Mouse (Mus musculus) Patski (cell line): ENCODE results near the gene Olfr548-ps1. TPM values are rescaled to one million over a fixed set of nuclear protein-coding genes. Genes with fewer than 3 reads are reported as not detected.
"Not testable (repeated sequence)": the region's sequence is repeated elsewhere in the genome, so short reads cannot be mapped to it uniquely, and the experiment has no call there.

ENCODE experiments used
- ATAC-seq: fragments of 100-300 bp; one replicate; pipeline ENCODE4 v1.8.0; 2021
- CTCF ChIA-PET: fragments of 350-600 bp; sonication (Branson Sonifier 250); formaldehyde crosslinking; loops from one replicate; lab custom pipeline; 2022; ENCODE audit warnings: inconsistent platforms; lab: Charles Lee
- POLR2A ChIA-PET: fragments of 350-600 bp; sonication (Branson Sonifier 250); formaldehyde crosslinking; loops from one replicate; lab custom pipeline; 2022; ENCODE audit warnings: antibody characterized with exemption, inconsistent platforms; lab: Charles Lee
- DNase-seq: peaks from one replicate; pipeline ENCODE4 v3.0.0-alpha.2; 2011; ENCODE audit warnings: low read depth, low spot score
- H3K27me3 ChIP-seq: fragments of 371-371 bp; one replicate; pipeline ENCODE4 v1.5.1; 2021
- CTCF ChIP-seq: fragments of 100-300 bp; IDR thresholded peaks from one replicate; pipeline ENCODE4 v1.5.1; 2021
- in situ Hi-C: fragments of 300-500 bp; cut with MboI; formaldehyde crosslinking; loops from 3 replicates; pipeline ENCODE4 v1.11.1; 2018; ENCODE audit warnings: low pct_unique_long_range_greater_than_20kb, mixed read lengths
- polyA plus RNA-seq: library from polyadenylated mRNA; unstranded; gene quantifications from one replicate; pipeline ENCODE4 v1.2.3, GENCODE M21; 2021

Gene Olfr548-ps1
- not detected for polyA plus RNA-seq

DNA sequence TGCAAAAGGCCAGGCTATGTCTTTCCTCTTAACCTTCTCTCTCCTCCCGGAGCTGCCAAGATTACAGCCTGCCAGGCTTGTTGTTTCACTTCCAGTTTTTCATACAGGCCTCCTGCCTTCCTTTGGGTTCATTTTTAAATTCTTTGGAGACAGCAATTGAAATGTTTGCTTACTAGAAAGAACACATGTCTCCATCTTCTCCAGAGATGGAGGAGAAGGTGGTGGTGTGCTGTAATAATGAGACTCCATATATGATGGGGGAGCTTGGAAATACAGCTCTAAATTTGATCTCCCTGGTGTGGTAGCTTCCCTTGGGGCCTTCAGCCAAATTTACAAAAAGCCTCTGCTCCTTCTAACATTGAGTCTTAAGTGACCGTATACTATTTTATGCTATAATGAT lies at the start of gene Olfr548-ps1:
Gene Olfr548-ps1, plus strand, starts transcription at position 301 of the 400 bp plus-strand sequence.
- peaks cover 28% of the 10 kb centered on the region for H3K27me3 ChIP-seq
- in situ Hi-C loops, result no loop called here
- ChIA-PET POLR2A (no interaction called here), CTCF (no interaction called here)
- DNase-seq, result no peak
- no peak for TF ChIP-seq CTCF
- ATAC-seq, result no peak

DNA sequence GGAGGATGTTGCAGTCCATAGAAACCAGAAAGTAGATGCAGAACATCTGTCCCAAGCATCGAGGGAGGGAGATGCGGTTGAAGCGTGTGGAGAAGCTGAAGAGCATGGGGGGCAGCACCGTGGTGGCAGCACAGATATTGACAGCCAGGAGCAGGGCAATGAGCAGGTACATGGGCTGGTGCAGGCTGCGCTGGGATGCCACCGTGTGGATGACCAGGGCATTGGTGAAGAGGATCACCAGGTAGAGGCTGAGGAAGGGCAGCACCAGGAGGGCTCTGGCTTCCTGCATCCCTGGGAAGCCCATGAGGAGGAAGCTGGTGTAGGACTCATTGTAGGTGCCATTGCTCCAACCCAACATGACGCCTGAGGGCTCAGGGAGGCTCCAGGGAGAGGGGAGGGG lies 46.3 kb upstream of the Olfr548-ps1 start:
- POLR2A ChIA-PET, in situ Hi-C loops, H3K27me3 ChIP-seq, CTCF ChIA-PET, DNase-seq: not testable (repeated sequence)
- ATAC-seq, result peak; percentile 47

DNA sequence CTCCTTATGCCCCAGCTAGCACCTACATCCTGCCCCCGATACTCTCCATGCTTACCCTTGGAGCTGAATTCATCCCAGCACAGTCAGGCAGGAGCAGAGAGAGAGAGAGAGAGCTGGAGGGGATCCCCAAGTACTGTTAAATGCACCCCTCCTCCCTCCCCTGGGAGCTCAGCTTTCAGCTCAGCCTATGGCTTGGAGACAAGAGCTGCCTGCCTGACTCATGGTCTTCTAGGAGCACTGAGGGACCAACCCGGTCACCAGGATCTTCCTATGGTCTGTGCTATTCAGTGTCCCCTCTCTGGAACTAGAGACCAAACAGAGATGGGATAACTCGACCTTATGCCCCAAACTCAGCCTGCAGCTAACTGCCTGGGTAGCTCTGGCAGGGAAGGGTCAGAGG lies 41.2 kb upstream of the Olfr548-ps1 start, which contains the start of gene Olfr545:
Gene Olfr545, minus strand, starts transcription at position 101 of the 400 bp plus-strand sequence.
- in situ Hi-C loops, result no loop called here
- H3K27me3 ChIP-seq, result peaks cover 3% of the 10 kb centered on the region
- CTCF ChIA-PET, result interaction anchor here (1.4 kb wide), 1 partner anchor 12 kb away, joined by 3 read pairs; no protein-coding TSS in a partner anchor
- POLR2A ChIA-PET, result no interaction called here
- no peak for TF ChIP-seq CTCF
- DNase-seq (no peak), ATAC-seq (no peak)

DNA sequence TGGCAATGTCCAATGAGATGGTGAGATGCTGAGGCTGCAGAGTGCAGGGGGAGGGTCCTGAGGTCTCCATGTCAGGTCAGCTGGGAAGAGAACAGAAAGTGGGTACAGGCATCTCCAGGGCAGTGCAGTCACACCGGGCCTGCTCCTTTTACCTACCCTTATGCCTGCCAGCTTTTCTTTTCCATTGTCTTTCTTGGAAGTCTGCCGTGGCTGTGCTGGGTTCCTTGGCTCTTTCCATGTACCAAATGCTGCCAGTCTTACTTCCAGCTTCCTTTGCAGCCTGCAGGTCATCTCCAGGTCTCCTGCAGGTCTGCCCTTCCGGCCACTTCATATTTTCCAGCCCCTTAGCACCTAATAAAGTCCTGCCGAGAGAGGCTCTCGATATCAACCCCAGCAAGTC lies 38.7 kb upstream of the Olfr548-ps1 start:
- ChIA-PET CTCF (no interaction called here), POLR2A (no interaction called here)
- TF ChIP-seq CTCF, result no peak
- peaks cover 3% of the 10 kb centered on the region for H3K27me3 ChIP-seq
- ATAC-seq, result no peak
- in situ Hi-C loops, result no loop called here
- DNase-seq, result no peak

DNA sequence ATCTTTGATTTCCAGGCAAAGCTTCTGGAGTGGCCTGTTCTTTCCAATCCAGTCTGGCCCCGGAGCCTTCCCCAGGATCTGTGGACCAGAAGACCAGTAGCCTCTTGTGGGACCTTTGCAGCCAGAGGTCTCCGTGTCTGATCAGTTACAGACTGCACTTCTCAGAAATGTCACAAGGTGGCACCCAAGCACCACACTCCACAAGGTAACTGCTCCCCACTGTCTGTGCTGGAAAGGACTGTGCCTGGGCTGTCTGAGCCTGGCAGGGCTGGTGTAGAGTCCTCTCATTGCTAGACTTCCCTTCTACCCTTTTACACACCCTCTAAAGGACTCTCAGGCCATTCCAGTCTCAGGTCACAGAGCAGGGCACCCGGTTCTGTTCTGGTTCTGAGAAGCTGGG lies 33.8 kb upstream of the Olfr548-ps1 start:
- CTCF ChIA-PET, result interaction anchor here (1.4 kb wide), 1 partner anchor 129 kb away, joined by 4 read pairs; no protein-coding TSS in a partner anchor
- H3K27me3 ChIP-seq, result no peaks in the 10 kb centered on the region
- ATAC-seq (peak; percentile 86), DNase-seq (peak; percentile 22)
- TF ChIP-seq CTCF, result peak; percentile 86
- in situ Hi-C loops, result loop anchor here (5.0 kb wide), 2 partner anchors 130 to 410 kb away; partner anchors contain the start of genes Olfr554 and Olfr571
- POLR2A ChIA-PET, result no interaction called here

DNA sequence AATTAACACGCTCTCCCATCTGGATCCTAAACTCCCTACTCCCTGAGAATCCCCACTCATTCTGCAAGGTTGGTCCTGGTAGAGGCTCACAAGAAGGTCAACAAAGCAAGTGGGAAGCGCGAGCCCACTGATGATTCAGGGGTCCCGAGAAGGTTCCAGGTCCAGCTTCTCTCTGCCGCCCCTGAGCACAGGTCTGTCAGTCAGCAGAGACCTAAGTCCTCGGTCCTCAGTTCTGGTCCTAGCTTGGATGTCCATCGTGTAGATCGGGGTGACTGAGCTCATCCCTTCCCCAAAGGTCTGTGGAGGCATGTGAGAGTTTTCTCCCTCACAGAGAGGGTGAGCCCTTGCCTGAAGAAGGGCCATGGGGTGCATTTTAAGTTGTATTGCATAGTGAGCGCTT lies 32.6 kb upstream of the Olfr548-ps1 start:
- DNase-seq, result no peak
- CTCF ChIA-PET, result interaction anchor here (1.4 kb wide), 1 partner anchor 128 kb away, joined by 4 read pairs; no protein-coding TSS in a partner anchor
- in situ Hi-C loops, result loop anchor here (5.0 kb wide), 2 partner anchors 129 to 409 kb away; partner anchors contain the start of genes Olfr554 and Olfr571
- no peak for TF ChIP-seq CTCF
- no peak for ATAC-seq
- POLR2A ChIA-PET, result no interaction called here
- H3K27me3 ChIP-seq, result no peaks in the 10 kb centered on the region

DNA sequence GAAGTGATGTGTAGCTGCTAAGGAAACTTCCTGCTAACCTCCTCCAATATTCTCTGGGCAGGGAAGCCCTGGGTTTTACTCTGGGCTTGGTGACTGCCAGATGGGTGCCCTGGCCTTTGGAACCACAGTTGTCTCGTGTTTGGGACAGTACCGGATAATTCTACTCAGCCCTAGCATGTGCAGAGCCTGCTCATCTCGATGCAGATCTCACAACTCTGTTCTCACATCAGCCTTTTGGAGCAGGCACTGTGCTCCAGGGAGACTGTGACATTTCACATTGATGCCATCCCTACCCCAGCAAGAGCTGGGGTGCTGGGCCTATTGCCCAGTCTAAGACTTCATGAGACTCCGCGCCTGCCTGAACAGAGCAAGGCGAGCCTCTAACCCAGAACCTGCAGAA lies 32.0 kb upstream of the Olfr548-ps1 start:
- ChIA-PET CTCF (no interaction called here), POLR2A (no interaction called here)
- no peak for ATAC-seq
- no peaks in the 10 kb centered on the region for H3K27me3 ChIP-seq
- no peak for DNase-seq
- no peak for TF ChIP-seq CTCF
- in situ Hi-C loops, result loop anchor here (5.0 kb wide), 2 partner anchors 129 to 409 kb away; partner anchors contain the start of genes Olfr554 and Olfr571

- ATAC-seq (no peak), DNase-seq (no peak)
- ChIA-PET CTCF (no interaction called here), POLR2A (no interaction called here)
- in situ Hi-C loops, result loop anchor here (5.0 kb wide), 2 partner anchors 128 to 408 kb away; partner anchors contain the start of genes Olfr554 and Olfr571
- no peak for TF ChIP-seq CTCF
- H3K27me3 ChIP-seq, result no peaks in the 10 kb centered on the region
Measured at GRCm38 (mm10) chr7:102509726-102510125, 31.0 kb upstream of the Olfr548-ps1 start.

DNA sequence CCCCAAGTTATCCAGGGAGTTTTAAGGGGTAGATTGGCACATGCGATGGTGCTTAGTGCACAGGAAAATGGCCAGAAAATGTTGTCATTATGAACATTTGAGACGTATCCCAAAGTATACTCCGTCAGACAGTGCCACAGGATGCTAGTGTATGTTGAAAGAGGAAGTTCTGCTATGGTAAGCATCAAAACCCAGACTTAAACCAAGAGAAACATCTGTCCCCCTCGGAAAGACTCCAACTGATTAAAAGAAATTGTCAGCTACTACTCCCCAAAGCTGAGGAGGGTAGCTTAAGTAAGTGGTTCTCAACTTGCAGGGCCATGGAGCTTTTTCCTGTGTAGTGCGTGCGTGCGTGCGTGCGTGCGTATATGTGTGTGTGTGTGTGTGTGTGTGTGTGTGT lies 28.8 kb upstream of the Olfr548-ps1 start:
- no peaks in the 10 kb centered on the region for H3K27me3 ChIP-seq
- POLR2A ChIA-PET, result no interaction called here
- in situ Hi-C loops, result no loop called here
- ATAC-seq, result no peak
- DNase-seq, result no peak
- CTCF ChIA-PET, result interaction anchor here (1.7 to 1.8 kb wide), 2 partner anchors 12 to 125 kb away, joined by 3 to 17 read pairs; partner anchors contain the start of genes Olfr545 and Olfr554
- no peak for TF ChIP-seq CTCF

DNA sequence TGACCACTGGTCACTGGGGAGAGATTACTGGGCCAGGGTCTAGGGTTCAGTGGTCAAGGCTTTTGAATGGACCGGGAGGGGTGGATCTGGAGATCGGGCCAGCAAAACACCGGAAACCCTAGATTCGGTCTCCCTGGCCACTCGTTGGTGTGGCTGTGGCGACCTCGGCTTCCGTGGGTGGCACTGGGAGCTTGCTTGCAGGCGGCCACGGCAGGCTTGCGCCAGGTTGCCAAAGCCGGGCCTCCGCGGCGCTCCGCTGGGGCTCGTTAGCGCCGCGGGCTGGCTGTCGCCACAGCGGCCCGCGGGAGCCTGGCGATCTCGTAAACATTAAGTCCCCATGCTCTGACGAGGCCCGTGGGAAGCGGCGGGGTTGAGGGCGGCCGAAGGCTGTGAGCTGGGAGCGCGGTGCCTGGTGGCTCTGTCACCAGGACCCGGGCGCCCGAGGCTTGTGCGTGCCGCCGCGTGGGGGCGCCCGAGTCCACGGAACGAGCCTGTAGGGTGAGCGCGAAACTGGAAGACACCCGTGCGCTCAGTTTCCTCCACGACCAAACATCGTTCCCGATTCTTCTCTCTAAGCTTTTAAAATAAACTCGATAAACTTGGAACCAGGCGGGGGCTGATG lies 27.8 kb upstream of the Olfr548-ps1 start:
- TF ChIP-seq CTCF, result peak; percentile 100
- ATAC-seq (peak; percentile 96), DNase-seq (no peak)
- no peaks in the 10 kb centered on the region for H3K27me3 ChIP-seq
- in situ Hi-C loops, result no loop called here
- ChIA-PET POLR2A (no interaction called here), CTCF (interaction anchor here (0.8 to 1.8 kb wide), 6 partner anchors 9 to 229 kb away, joined by 3 to 17 read pairs (median 4); partner anchors contain the start of gene Olfr554)

- no peak for TF ChIP-seq CTCF
- no peak for ATAC-seq
- in situ Hi-C loops, result no loop called here
- H3K27me3 ChIP-seq, result no peaks in the 10 kb centered on the region
- POLR2A ChIA-PET, result no interaction called here
- CTCF ChIA-PET, result interaction anchor here (1.2 to 1.6 kb wide), 2 partner anchors 10 to 228 kb away, joined by 3 to 4 read pairs; no protein-coding TSS in a partner anchor
- DNase-seq, result no peak
Measured at GRCm38 (mm10) chr7:102514144-102514543, 26.6 kb upstream of the Olfr548-ps1 start.
